Mouse (Mus musculus) cerebellum, postnatal 36 days (tissue): ENCODE results near the gene Olfr1118.
"Not testable (repeated sequence)": the region's sequence is repeated elsewhere in the genome, so short reads cannot be mapped to it uniquely, and the experiment has no call there.

Source experiments
- DNase-seq, 2 experiments: peaks; one replicate each; pipeline ENCODE4 v3.0.0; 2021 to 2022; ENCODE audit warnings: mixed read lengths in 2 of 2

The Olfr1118 gene

GRCm38 (mm10) chr2:87307281-87307680 is at the start of gene Olfr1118:
Gene Olfr1118, plus strand, starts transcription at chr2:87307581.
- DNase-seq: no peak

- no peak for DNase-seq
Observed at GRCm38 (mm10) chr2:87267234-87267633, 40.1 kb upstream of the Olfr1118 start, which contains the start of gene Olfr1116. Gene Olfr1116, plus strand, starts transcription at chr2:87267534.

DNA sequence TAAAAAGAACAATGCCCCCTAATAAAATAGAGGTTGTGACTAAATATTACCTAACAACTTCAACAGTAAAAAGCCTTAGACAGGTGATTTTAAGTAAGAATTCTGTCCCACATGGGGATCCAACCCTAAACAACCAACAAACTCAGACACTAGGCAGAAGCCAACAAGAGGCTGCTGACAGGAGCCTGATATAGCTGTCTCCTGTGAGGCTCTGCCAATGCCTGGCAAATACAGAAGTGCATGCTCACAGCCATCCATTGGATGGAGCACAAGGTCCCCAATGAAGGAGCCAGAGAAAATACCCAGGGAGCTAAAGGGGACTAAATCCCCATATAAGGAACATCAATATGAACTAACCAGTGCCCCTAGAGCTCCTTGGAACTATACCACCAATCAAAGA is 13.4 kb upstream of the Olfr1118 start:
- not testable (repeated sequence) for DNase-seq

DNA sequence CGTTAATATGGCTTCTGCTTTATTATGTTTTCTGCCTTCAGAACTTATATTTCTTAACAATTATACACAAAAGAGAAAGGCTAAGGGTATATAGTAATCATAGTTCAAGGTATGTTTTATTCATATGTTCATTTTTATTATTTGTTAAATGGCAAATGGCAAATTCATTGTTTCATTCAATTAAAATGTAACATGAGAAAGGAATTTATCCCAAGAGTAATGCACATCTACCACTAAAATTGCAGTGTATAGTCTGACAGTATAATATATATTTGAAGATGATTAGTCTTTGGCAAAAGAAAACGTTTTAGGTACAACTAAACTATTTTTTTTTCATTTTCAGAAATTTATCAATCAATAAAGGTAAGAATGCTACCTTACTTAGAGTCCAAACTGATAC is 47.1 kb downstream of the Olfr1118 start, which contains the start of gene Olfr1120:
TSS of gene Olfr1120 (plus strand) at position 301 of the 400 bp plus-strand sequence.
- no peak for DNase-seq

- DNase-seq: not testable (repeated sequence)
Observed at GRCm38 (mm10) chr2:87360121-87360520, 52.7 kb downstream of the Olfr1118 start.
